Mouse (Mus musculus): Measurements from ENCODE around the gene Prtn3. TPM values are rescaled to one million over a fixed set of nuclear protein-coding genes. Genes with fewer than 3 reads are reported as not detected.

The Prtn3 gene
- polyA plus RNA-seq, 1 experiment from 2014 or later: 2.4 TPM

DNA sequence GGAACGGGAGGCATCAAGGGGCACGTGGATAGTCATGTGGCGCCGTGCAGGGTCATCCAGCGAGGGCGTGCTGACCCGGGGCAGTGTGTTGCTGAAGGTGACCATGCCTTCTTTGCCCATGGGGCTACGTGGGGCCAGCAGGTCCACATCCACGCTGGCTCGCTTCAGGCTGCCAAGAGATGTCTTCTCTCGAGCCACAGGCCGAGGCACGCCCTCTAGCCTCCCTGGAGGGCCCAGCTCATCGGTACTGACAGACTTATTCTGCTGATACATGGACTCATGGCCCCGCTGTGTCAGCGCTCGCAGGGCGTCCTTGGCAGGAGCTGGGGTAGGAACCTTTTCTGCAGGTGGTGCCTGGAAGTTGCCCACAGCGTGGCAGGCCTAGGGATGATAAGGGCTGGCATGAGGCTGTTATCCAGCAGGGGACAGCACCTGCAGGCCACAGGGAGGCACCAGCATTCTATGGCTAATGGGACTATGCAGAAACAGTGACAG, 8.4 kb upstream of the Prtn3 start:
- Histone ChIP-seq H3K4me2 (replicated peaks; ENCODE audit: low read depth, low read length) (no peak overlapping the region), H3K9ac (replicated peaks; ENCODE audit: low read depth) (no peak overlapping the region), H3K4me3 (ENCODE audit: low read depth, low read length) (no peak overlapping the region), H3K27ac (ENCODE audit: low read length) (no peak overlapping the region), H3K27me3 (replicated peaks; ENCODE audit: insufficient read depth, low read length) (no peaks in the 10 kb centered on the region), H3K36me3 (ENCODE audit: insufficient read depth, low read length) (peaks cover 26% of the 10 kb centered on the region), H3K4me1 (ENCODE audit: insufficient read depth, low read depth, low read length) (no peaks in the 10 kb centered on the region), H3K9me3 (ENCODE audit: low read length) (no peaks in the 10 kb centered on the region)
- peak; percentile 16; the same call in 1 of the 2 replicates for ATAC-seq
- no peak for DNase-seq (ENCODE audit: low spot score)
- WGBS: 65% methylated on average over 19 of the region's 19 CpGs
- TF ChIP-seq EP300 (IDR thresholded peaks at IDR 0.05) (no peak), CTCF (IDR thresholded peaks at IDR 0.05) (peak; percentile 68)

DNA sequence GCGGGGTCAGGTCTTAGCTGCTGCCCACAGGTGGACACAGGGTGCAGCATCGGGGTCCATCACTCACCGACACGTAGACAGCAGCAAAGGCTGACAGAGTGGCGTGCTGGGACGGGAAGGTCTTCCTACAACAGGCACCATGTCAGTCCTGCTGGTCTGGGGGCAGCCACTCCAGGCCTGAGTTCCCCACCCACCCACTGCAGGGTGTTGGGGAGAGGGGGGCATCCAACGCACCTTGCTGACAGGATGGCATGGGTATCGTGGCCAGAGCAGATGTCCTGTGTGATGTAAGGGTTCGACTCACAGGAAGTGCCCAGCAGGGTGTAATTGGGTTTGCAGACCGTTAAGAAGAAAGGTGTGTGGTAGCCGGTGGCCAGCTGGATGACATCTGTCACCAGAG, 7.7 kb upstream of the Prtn3 start:
- TF ChIP-seq CTCF (IDR thresholded peaks at IDR 0.05) (no peak), EP300 (IDR thresholded peaks at IDR 0.05) (no peak)
- WGBS: 73% methylated on average over 11 of the region's 11 CpGs
- no peaks in the 10 kb centered on the region for H3K27me3 ChIP-seq (replicated peaks; ENCODE audit: insufficient read depth, low read length)
- ATAC-seq: no peak
- H3K9me3 ChIP-seq (ENCODE audit: low read length): no peaks in the 10 kb centered on the region
- DNase-seq (ENCODE audit: low spot score): no peak
- peaks cover 19% of the 10 kb centered on the region for H3K36me3 ChIP-seq (ENCODE audit: insufficient read depth, low read length)
- H3K27ac ChIP-seq (ENCODE audit: low read length): no peak overlapping the region
- no peaks in the 10 kb centered on the region for H3K4me1 ChIP-seq (ENCODE audit: insufficient read depth, low read depth, low read length)
- no peak overlapping the region for H3K9ac ChIP-seq (replicated peaks; ENCODE audit: low read depth)
- no peak overlapping the region for H3K4me3 ChIP-seq (ENCODE audit: low read depth, low read length)
- no peak overlapping the region for H3K4me2 ChIP-seq (replicated peaks; ENCODE audit: low read depth, low read length)

DNA sequence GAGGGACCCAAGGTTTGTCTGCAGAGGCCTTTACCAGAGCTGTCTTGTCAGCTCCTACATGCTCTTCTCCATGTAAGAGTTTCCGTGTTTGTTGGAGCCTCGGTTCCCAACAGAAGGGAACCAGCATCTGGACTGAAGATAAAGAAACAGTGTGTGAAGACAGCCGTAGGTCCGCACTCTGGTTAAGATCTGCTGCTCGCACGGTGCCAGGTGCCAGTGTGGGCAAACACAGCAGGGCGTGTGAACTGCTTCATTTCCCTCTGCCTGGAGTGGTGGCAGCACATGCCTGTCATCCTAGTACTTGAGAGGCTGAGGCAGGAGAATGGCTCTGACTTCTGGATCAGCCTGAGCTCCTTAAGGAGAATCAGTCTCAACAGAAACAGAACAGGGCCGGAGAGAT, 2.4 kb upstream of the Prtn3 start:
- no peak overlapping the region for H3K4me3 ChIP-seq (ENCODE audit: low read depth, low read length)
- H3K9ac ChIP-seq (replicated peaks; ENCODE audit: low read depth): no peak overlapping the region
- no peak overlapping the region for H3K27ac ChIP-seq (ENCODE audit: low read length)
- H3K9me3 ChIP-seq (ENCODE audit: low read length): no peaks in the 10 kb centered on the region
- no peaks in the 10 kb centered on the region for H3K36me3 ChIP-seq (ENCODE audit: insufficient read depth, low read length)
- 0 out of 2 replicates have a peak, but pooled peaks cover 3% of the 10 kb centered on the region for H3K4me1 ChIP-seq (ENCODE audit: insufficient read depth, low read depth, low read length)
- ATAC-seq: no peak
- WGBS: 86% methylated on average over 8 of the region's 8 CpGs
- DNase-seq (ENCODE audit: low spot score): no peak
- no peak overlapping the region for H3K4me2 ChIP-seq (replicated peaks; ENCODE audit: low read depth, low read length)
- H3K27me3 ChIP-seq (replicated peaks; ENCODE audit: insufficient read depth, low read length): no peaks in the 10 kb centered on the region
- no peak for TF ChIP-seq CTCF (IDR thresholded peaks at IDR 0.05)
- no peak for TF ChIP-seq EP300 (IDR thresholded peaks at IDR 0.05)

DNA sequence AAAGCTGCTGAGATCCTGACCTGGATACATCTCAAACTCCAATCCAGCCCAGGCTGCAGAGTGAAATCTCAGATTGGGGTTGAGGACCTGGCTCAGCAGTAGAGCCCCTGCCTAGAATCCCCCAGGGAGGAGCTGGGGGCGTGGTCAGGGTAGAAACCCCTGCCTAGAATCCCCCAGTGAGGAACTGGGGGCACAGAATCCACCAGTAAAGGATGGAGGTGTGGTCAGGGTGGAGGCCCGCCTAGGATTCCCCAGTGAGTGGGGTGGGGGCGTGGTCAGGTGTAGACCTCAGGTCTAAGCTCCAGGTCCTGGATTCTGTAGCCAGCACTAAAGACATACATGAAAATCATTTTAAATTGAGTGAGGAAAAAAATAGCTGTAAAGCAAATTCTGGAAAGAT, 1.4 kb upstream of the Prtn3 start:
- DNase-seq (ENCODE audit: low spot score): no peak
- no peaks in the 10 kb centered on the region for H3K27me3 ChIP-seq (replicated peaks; ENCODE audit: insufficient read depth, low read length)
- no peak overlapping the region for H3K4me3 ChIP-seq (ENCODE audit: low read depth, low read length)
- no peak overlapping the region for H3K4me2 ChIP-seq (replicated peaks; ENCODE audit: low read depth, low read length)
- H3K27ac ChIP-seq (ENCODE audit: low read length): no peak overlapping the region
- ATAC-seq: no peak
- H3K36me3 ChIP-seq (ENCODE audit: insufficient read depth, low read length): no peaks in the 10 kb centered on the region
- H3K9me3 ChIP-seq (ENCODE audit: low read length): no peaks in the 10 kb centered on the region
- H3K9ac ChIP-seq (replicated peaks; ENCODE audit: low read depth): no peak overlapping the region
- WGBS: 37% methylated on average over 3 of the region's 3 CpGs
- H3K4me1 ChIP-seq (ENCODE audit: insufficient read depth, low read depth, low read length): 0 out of 2 replicates have a peak, but pooled peaks cover 3% of the 10 kb centered on the region
- TF ChIP-seq CTCF (IDR thresholded peaks at IDR 0.05): no peak
- TF ChIP-seq EP300 (IDR thresholded peaks at IDR 0.05): no peak

DNA sequence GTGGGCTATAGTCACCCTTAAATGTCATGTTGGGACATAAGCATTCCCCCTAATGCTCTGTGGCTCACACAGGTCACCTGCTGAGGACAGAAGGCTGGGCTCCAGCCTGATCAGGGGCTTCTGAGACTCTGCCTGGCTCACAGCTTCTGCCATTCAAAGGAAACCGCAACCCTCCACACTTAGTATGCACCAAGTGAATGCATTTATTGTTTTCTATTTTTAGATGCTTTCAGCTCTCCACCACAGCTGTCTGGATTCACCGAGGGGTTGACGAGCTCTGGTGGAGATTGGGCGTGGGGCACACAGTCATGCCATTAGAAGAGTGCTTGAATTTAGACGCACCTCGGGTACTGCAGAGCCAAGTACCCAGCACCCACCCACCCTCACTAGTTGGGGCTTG, 963 bp upstream of the Prtn3 start:
- H3K9ac ChIP-seq (replicated peaks; ENCODE audit: low read depth): no peak overlapping the region
- H3K4me3 ChIP-seq (ENCODE audit: low read depth, low read length): no peak overlapping the region
- no peak overlapping the region for H3K27ac ChIP-seq (ENCODE audit: low read length)
- H3K9me3 ChIP-seq (ENCODE audit: low read length): no peaks in the 10 kb centered on the region
- H3K27me3 ChIP-seq (replicated peaks; ENCODE audit: insufficient read depth, low read length): no peaks in the 10 kb centered on the region
- 11% methylated on average over 6 of the region's 6 CpGs for WGBS
- DNase-seq (ENCODE audit: low spot score) (no peak), ATAC-seq (no peak)
- H3K4me2 ChIP-seq (replicated peaks; ENCODE audit: low read depth, low read length): peak overlapping the region; percentile 99; the same call in 1 of the 2 replicates
- TF ChIP-seq CTCF (IDR thresholded peaks at IDR 0.05): no peak
- no peaks in the 10 kb centered on the region for H3K36me3 ChIP-seq (ENCODE audit: insufficient read depth, low read length)
- 0 out of 2 replicates have a peak, but pooled peaks cover 3% of the 10 kb centered on the region for H3K4me1 ChIP-seq (ENCODE audit: insufficient read depth, low read depth, low read length)

DNA sequence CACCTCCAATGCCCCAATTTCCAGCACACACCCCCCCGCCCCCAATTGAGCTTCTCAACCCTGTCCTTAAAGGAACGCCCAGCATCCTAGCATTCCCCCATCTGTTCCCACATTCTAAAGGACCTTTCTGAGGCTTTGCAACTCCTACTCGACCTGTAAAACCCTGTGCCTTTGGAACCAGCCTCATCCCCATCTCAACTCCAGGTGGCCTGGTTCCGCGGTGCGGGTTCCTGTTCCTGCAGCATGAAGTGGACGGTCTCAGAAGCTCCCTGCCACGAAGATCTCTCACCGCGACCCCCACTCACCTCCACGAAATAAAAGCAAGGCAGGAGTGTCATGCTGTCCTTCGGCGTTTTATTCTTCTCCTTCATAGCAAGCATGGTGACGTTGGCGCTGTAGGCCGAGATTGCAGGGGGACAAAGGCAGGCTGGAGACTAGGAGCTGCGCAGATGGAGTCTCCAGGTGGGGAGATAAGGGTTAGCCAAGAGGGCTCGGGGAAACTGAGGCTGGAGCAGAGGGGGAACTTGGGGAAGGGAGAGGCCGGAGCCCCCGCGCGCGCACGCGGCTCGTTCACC, 474 bp upstream of the Prtn3 start:
- no peaks in the 10 kb centered on the region for H3K27me3 ChIP-seq (replicated peaks; ENCODE audit: insufficient read depth, low read length)
- TF ChIP-seq CTCF (IDR thresholded peaks at IDR 0.05) (no peak), EP300 (IDR thresholded peaks at IDR 0.05) (no peak)
- no peaks in the 10 kb centered on the region for H3K36me3 ChIP-seq (ENCODE audit: insufficient read depth, low read length)
- H3K9ac ChIP-seq (replicated peaks; ENCODE audit: low read depth): no peak overlapping the region
- no peak for DNase-seq (ENCODE audit: low spot score)
- peak overlapping the region; percentile 49 for H3K4me3 ChIP-seq (ENCODE audit: low read depth, low read length)
- no peak for ATAC-seq
- no peaks in the 10 kb centered on the region for H3K9me3 ChIP-seq (ENCODE audit: low read length)
- H3K4me2 ChIP-seq (replicated peaks; ENCODE audit: low read depth, low read length): peak overlapping the region; percentile 99
- 3% methylated on average over 22 of the region's 26 CpGs for WGBS
- H3K27ac ChIP-seq (ENCODE audit: low read length): no peak overlapping the region
- H3K4me1 ChIP-seq (ENCODE audit: insufficient read depth, low read depth, low read length): 0 out of 2 replicates have a peak, but pooled peaks cover 3% of the 10 kb centered on the region
